Mouse (Mus musculus) liver, embryonic 13.5 days (tissue): ENCODE results near the gene Vmac. TPM values are rescaled to one million over a fixed set of nuclear protein-coding genes. Genes with fewer than 3 reads are reported as not detected.
A peak's percentile ranks its signal among the peaks of the same experiment; 100 is the strongest.

Source experiments
- ATAC-seq: fragments of 200-750 bp; cut with Nextera tagmentation; 2 replicates; pipeline ENCODE4 v1.8.0; 2017; ENCODE audit warnings: low read depth, mild to moderate bottlenecking, moderate number of reproducible peaks, moderate library complexity
- DNase-seq: peaks from one replicate; pipeline ENCODE4 v3.0.0; 2022
- H3K27ac ChIP-seq: fragments of 300-500 bp; sonication (generic); 2 replicates; pipeline ENCODE4 v1.5.1; 2015; ENCODE audit warnings: moderate library complexity, mild to moderate bottlenecking, inconsistent platforms
- H3K27me3 ChIP-seq: fragments of 300-500 bp; sonication (generic); 2 replicates; pipeline ENCODE4 v1.6.1; 2015; ENCODE audit warnings: mild to moderate bottlenecking, inconsistent platforms
- H3K36me3 ChIP-seq: fragments of 300-500 bp; sonication (generic); 2 replicates; pipeline ENCODE4 v1.6.1; 2015; ENCODE audit warnings: mild to moderate bottlenecking, inconsistent platforms
- H3K4me1 ChIP-seq: fragments of 300-500 bp; sonication (generic); replicated peaks from 2 replicates; pipeline ENCODE4 v1.6.1; 2015; ENCODE audit warnings: inconsistent platforms
- H3K4me2 ChIP-seq: fragments of 300-500 bp; sonication (generic); 2 replicates; pipeline ENCODE4 v1.6.1; 2015; ENCODE audit warnings: inconsistent platforms, mild to moderate bottlenecking, moderate library complexity
- H3K4me3 ChIP-seq: fragments of 300-500 bp; sonication (generic); replicated peaks from 2 replicates; pipeline ENCODE4 v1.5.1; 2015; ENCODE audit warnings: mild to moderate bottlenecking, inconsistent platforms
- H3K9ac ChIP-seq: fragments of 300-500 bp; sonication (generic); 2 replicates; pipeline ENCODE4 v1.6.1; 2015; ENCODE audit warnings: mild to moderate bottlenecking, inconsistent platforms
- H3K9me3 ChIP-seq: fragments of 300-500 bp; sonication (generic); replicated peaks from 2 replicates; pipeline ENCODE4 v1.6.1; 2016; ENCODE audit warnings: inconsistent platforms
- WGBS: fragments of 180-500 bp; shearing (Covaris S2); methylation state at CpG from one replicate; pipeline ENCODE4 v1.1.7; 2015; ENCODE audit not compliant: insufficient replicate concordance; 5-methylcytosine and 5-hydroxymethylcytosine counted together
- polyA plus RNA-seq: library from polyadenylated mRNA; unstranded; fragments of >200 nt; fragmentation: Nextera tagmentation; extraction: Ambion mirVana; gene quantifications from 2 replicates; pipeline ENCODE4 v1.2.1, GENCODE M21; 2015

The Vmac gene
- polyA plus RNA-seq, 1 experiment from 2014 or later = 2.6 TPM

GRCm38 (mm10) chr17:56736534-56736933 is 18.7 kb upstream of the Vmac start:
- Histone ChIP-seq H3K4me2 (no peak overlapping the region), H3K9me3 (no peaks in the 10 kb centered on the region), H3K4me1 (no peaks in the 10 kb centered on the region), H3K27ac (no peak overlapping the region), H3K9ac (no peak overlapping the region), H3K27me3 (peaks cover 75% of the 10 kb centered on the region), H3K36me3 (no peaks in the 10 kb centered on the region), H3K4me3 (no peak overlapping the region)
- no peak for ATAC-seq
- WGBS = 29% methylated on average over 8 of the region's 8 CpGs
- no peak for DNase-seq

- H3K36me3 ChIP-seq = no peaks in the 10 kb centered on the region
- no peak overlapping the region for H3K4me2 ChIP-seq
- ATAC-seq (no peak), DNase-seq (no peak)
- no peak overlapping the region for H3K4me3 ChIP-seq
- peaks cover 64% of the 10 kb centered on the region for H3K27me3 ChIP-seq
- H3K27ac ChIP-seq = no peak overlapping the region
- H3K4me1 ChIP-seq = peaks cover 22% of the 10 kb centered on the region
- WGBS = 53% methylated on average over 2 of the region's 2 CpGs
- no peak overlapping the region for H3K9ac ChIP-seq
- no peaks in the 10 kb centered on the region for H3K9me3 ChIP-seq
Measured at GRCm38 (mm10) chr17:56729656-56730055, 11.8 kb upstream of the Vmac start.

- no peaks in the 10 kb centered on the region for H3K9me3 ChIP-seq
- no peaks in the 10 kb centered on the region for H3K36me3 ChIP-seq
- no peak overlapping the region for H3K4me3 ChIP-seq
- no peak overlapping the region for H3K9ac ChIP-seq
- H3K27ac ChIP-seq = no peak overlapping the region
- no peak for ATAC-seq
- no peak overlapping the region for H3K4me2 ChIP-seq
- no peak for DNase-seq
- H3K27me3 ChIP-seq = peaks cover 59% of the 10 kb centered on the region
- WGBS = 49% methylated on average over 6 of the region's 6 CpGs
- peaks cover 22% of the 10 kb centered on the region for H3K4me1 ChIP-seq
Measured at GRCm38 (mm10) chr17:56729151-56729550, 11.3 kb upstream of the Vmac start.

- Histone ChIP-seq H3K9ac (peak overlapping the region; percentile 23; the same call in 1 of the 2 replicates), H3K4me2 (peak overlapping the region; percentile 34), H3K4me1 (peaks cover 22% of the 10 kb centered on the region), H3K4me3 (no peak overlapping the region), H3K36me3 (peaks cover 8% of the 10 kb centered on the region), H3K9me3 (no peaks in the 10 kb centered on the region), H3K27me3 (peaks cover 49% of the 10 kb centered on the region), H3K27ac (no peak overlapping the region)
- WGBS = 24% methylated on average over 12 of the region's 12 CpGs
- ATAC-seq = peak; percentile 36; the same call in 1 of the 2 replicates
- no peak for DNase-seq
Measured at GRCm38 (mm10) chr17:56728117-56728516, 10.3 kb upstream of the Vmac start.

GRCm38 (mm10) chr17:56727659-56728058 is 9.8 kb upstream of the Vmac start:
- Histone ChIP-seq H3K27ac (no peak overlapping the region), H3K4me1 (peaks cover 22% of the 10 kb centered on the region), H3K27me3 (peaks cover 47% of the 10 kb centered on the region), H3K4me2 (peak overlapping the region; percentile 34), H3K9me3 (no peaks in the 10 kb centered on the region), H3K4me3 (no peak overlapping the region), H3K36me3 (peaks cover 13% of the 10 kb centered on the region), H3K9ac (peak overlapping the region; percentile 23; the same call in 1 of the 2 replicates)
- 11% methylated on average over 12 of the region's 12 CpGs for WGBS
- DNase-seq (peak; percentile 64), ATAC-seq (peak; percentile 45; the same call in 1 of the 2 replicates)

GRCm38 (mm10) chr17:56727029-56727649 is 9.3 kb upstream of the Vmac start:
- H3K4me2 ChIP-seq = peak overlapping the region; percentile 34; the same call in 1 of the 2 replicates
- no peak for ATAC-seq

GRCm38 (mm10) chr17:56723419-56724161 is 5.8 kb upstream of the Vmac start:
- Histone ChIP-seq H3K4me1 (peaks cover 34% of the 10 kb centered on the region), H3K36me3 (peaks cover 33% of the 10 kb centered on the region), H3K9ac (no peak overlapping the region), H3K4me3 (no peak overlapping the region), H3K9me3 (no peaks in the 10 kb centered on the region), H3K27me3 (peaks cover 11% of the 10 kb centered on the region), H3K27ac (no peak overlapping the region), H3K4me2 (no peak overlapping the region)
- ATAC-seq = no peak
- 83% methylated on average over 11 of the region's 11 CpGs for WGBS
- DNase-seq = no peak

More at GRCm38 (mm10) chr17:56727029-56727649, 9.3 kb upstream of the Vmac start:
- peaks cover 18% of the 10 kb centered on the region for H3K36me3 ChIP-seq
- peaks cover 42% of the 10 kb centered on the region for H3K27me3 ChIP-seq
- no peaks in the 10 kb centered on the region for H3K9me3 ChIP-seq
- H3K9ac ChIP-seq = 0 out of 2 replicates have a peak overlapping the region, but pooled peaks have one; percentile 17
- no peak for DNase-seq
- WGBS = 16% methylated on average over 7 of the region's 7 CpGs
- no peak overlapping the region for H3K4me3 ChIP-seq
- no peak overlapping the region for H3K27ac ChIP-seq
- H3K4me1 ChIP-seq = peaks cover 22% of the 10 kb centered on the region

- peaks cover 33% of the 10 kb centered on the region for H3K36me3 ChIP-seq
- H3K27ac ChIP-seq = no peak overlapping the region
- H3K27me3 ChIP-seq = peaks cover 3% of the 10 kb centered on the region; the same call in 1 of the 2 replicates
- DNase-seq = no peak
- peaks cover 29% of the 10 kb centered on the region for H3K4me1 ChIP-seq
- no peak overlapping the region for H3K4me2 ChIP-seq
- H3K4me3 ChIP-seq = no peak overlapping the region
- H3K9ac ChIP-seq = no peak overlapping the region
- no peaks in the 10 kb centered on the region for H3K9me3 ChIP-seq
- no peak for ATAC-seq
- WGBS = 78% methylated on average over 5 of the region's 5 CpGs
Measured at GRCm38 (mm10) chr17:56722441-56722840, 4.6 kb upstream of the Vmac start.

GRCm38 (mm10) chr17:56716655-56717362 is 1.0 kb downstream of the Vmac start:
- ATAC-seq = peak; percentile 85
- Histone ChIP-seq H3K27me3 (no peaks in the 10 kb centered on the region), H3K4me1 (peaks cover 40% of the 10 kb centered on the region), H3K27ac (peak overlapping the region; percentile 85), H3K9me3 (no peaks in the 10 kb centered on the region), H3K4me2 (peak overlapping the region; percentile 96), H3K9ac (peak overlapping the region; percentile 89), H3K36me3 (peaks cover 22% of the 10 kb centered on the region), H3K4me3 (peak overlapping the region; percentile 87)
- peak; percentile 95 for DNase-seq
- under 1% methylated on average over 55 of the region's 55 CpGs for WGBS

- H3K4me3 ChIP-seq = peak overlapping the region; percentile 87
- WGBS = 25% methylated on average over 22 of the region's 22 CpGs
- H3K27ac ChIP-seq = peak overlapping the region; percentile 70
Measured at GRCm38 (mm10) chr17:56715914-56716654, 1.7 kb downstream of the Vmac start.

More at GRCm38 (mm10) chr17:56715914-56716654, 1.7 kb downstream of the Vmac start:
- ATAC-seq = no peak
- H3K4me1 ChIP-seq = peaks cover 40% of the 10 kb centered on the region
- no peaks in the 10 kb centered on the region for H3K9me3 ChIP-seq
- peak overlapping the region; percentile 96 for H3K4me2 ChIP-seq
- H3K9ac ChIP-seq = peak overlapping the region; percentile 81
- H3K36me3 ChIP-seq = peaks cover 22% of the 10 kb centered on the region
- no peaks in the 10 kb centered on the region for H3K27me3 ChIP-seq
- no peak for DNase-seq
